Mouse (Mus musculus): ENCODE data around the gene Cib4.

The Cib4 gene

GRCm38 (mm10) chr5:30444327-30444895 lies 101.2 kb downstream of the Cib4 start:
- DNase-seq (ENCODE audit: extremely low spot score, low read depth, low spot score) = no peak

GRCm38 (mm10) chr5:30442196-30442595 lies 103.4 kb downstream of the Cib4 start:
- DNase-seq (ENCODE audit: extremely low spot score, low read depth, low spot score) = no peak

GRCm38 (mm10) chr5:30440308-30440906 lies 105.2 kb downstream of the Cib4 start:
- DNase-seq (ENCODE audit: extremely low spot score, low read depth, low spot score) = no peak

GRCm38 (mm10) chr5:30438931-30439330 lies 106.7 kb downstream of the Cib4 start:
- no peak for DNase-seq (ENCODE audit: extremely low spot score, low read depth, low spot score)

All from hindlimb bud, embryonic 11.5 days (tissue).